Mouse (Mus musculus) CH12.LX (cell line): Measurements from ENCODE around the gene Trap1. TPM values are rescaled to one million over a fixed set of nuclear protein-coding genes. Genes with fewer than 3 reads are reported as not detected.
"Not testable (repeated sequence)": the region's sequence is repeated elsewhere in the genome, so short reads cannot be mapped to it uniquely, and the experiment has no call there.

Source experiments
- DNase-seq: peaks from one replicate; pipeline ENCODE4 v3.0.0-alpha.2; 2013; ENCODE audit errors: extremely low read depth
- H3K27ac ChIP-seq: 2 replicates; pipeline ENCODE4 v1.5.1; 2012; ENCODE audit warnings: low read depth, mild to moderate bottlenecking, control low read depth, moderate library complexity; ENCODE audit not compliant: insufficient read depth
- H3K27me3 ChIP-seq: replicated peaks from 2 replicates; pipeline ENCODE3; 2012; ENCODE audit warnings: inconsistent platforms
- H3K36me3 ChIP-seq, 2 experiments: replicated peaks in 1 of 2; 2 replicates each; pipeline versions ENCODE3 to v1.6.1; 2012; ENCODE audit warnings: inconsistent platforms in 1 of 2, low read length in 1 of 2, mild to moderate bottlenecking in 1 of 2, mixed read lengths in 1 of 2, moderate library complexity in 1 of 2; ENCODE audit not compliant: control insufficient read depth in 1 of 2, insufficient read depth in 1 of 2
- H3K4me1 ChIP-seq, 2 experiments: 2 replicates each; pipeline ENCODE4 v1.6.1; 2012; ENCODE audit warnings: inconsistent platforms in 1 of 2, moderate library complexity in 1 of 2; ENCODE audit not compliant: insufficient read depth in 2 of 2, control insufficient read depth in 1 of 2
- H3K4me2 ChIP-seq: 2 replicates; pipeline ENCODE4 v1.6.1; 2012; ENCODE audit warnings: low read depth, mild to moderate bottlenecking, control low read depth; ENCODE audit not compliant: poor library complexity, insufficient read depth, severe bottlenecking
- H3K4me3 ChIP-seq, 3 experiments: fragments of 150-350 bp in 1 of 3; sonication (generic) in 1 of 3; replicated peaks in 1 of 3; 2 replicates each; pipeline versions ENCODE3 to v1.5.1; 2011 to 2012; ENCODE audit warnings: low read depth in 2 of 3, low read length in 2 of 3, mild to moderate bottlenecking in 2 of 3, moderate library complexity in 2 of 3, control low read depth in 1 of 3, improper control_type of control experiment in 1 of 3, inconsistent platforms in 1 of 3, mixed read lengths in 1 of 3; ENCODE audit not compliant: poor library complexity in 1 of 3
- H3K79me2 ChIP-seq: replicated peaks from 2 replicates; pipeline ENCODE4 v1.6.1; 2012; ENCODE audit warnings: mild to moderate bottlenecking, moderate library complexity; ENCODE audit not compliant: control insufficient read depth, poor library complexity, insufficient read depth, severe bottlenecking; ENCODE audit errors: extremely low read depth
- H3K9ac ChIP-seq: 2 replicates; pipeline ENCODE4 v1.6.1; 2012; ENCODE audit warnings: low read depth, mild to moderate bottlenecking, control low read depth, moderate library complexity; ENCODE audit not compliant: insufficient read depth
- H3K9me3 ChIP-seq: replicated peaks from 2 replicates; pipeline ENCODE3; 2012; ENCODE audit warnings: low read length, inconsistent platforms, mixed read lengths
- BHLHE40 ChIP-seq: IDR thresholded peaks from 2 replicates; pipeline ENCODE4 v1.6.1; 2011; ENCODE audit warnings: mild to moderate bottlenecking, low read depth, low read length, improper control_type of control experiment
- CHD1 ChIP-seq: IDR thresholded peaks from 2 replicates; pipeline ENCODE4 v1.6.1; 2012; ENCODE audit warnings: low read depth, low read length, improper control_type of control experiment, inconsistent platforms
- CTCF ChIP-seq, 2 experiments: IDR thresholded peaks in 1 of 2; conservative IDR thresholded peaks in 1 of 2; 2 replicates each; pipeline ENCODE4 v1.5.1; 2011 to 2012; ENCODE audit warnings: low read depth in 2 of 2, low read length in 2 of 2, improper control_type of control experiment in 1 of 2, inconsistent platforms in 1 of 2, mild to moderate bottlenecking in 1 of 2, moderate library complexity in 1 of 2
- ELF1 ChIP-seq: IDR thresholded peaks from 2 replicates; pipeline ENCODE4 v1.6.1; 2014; ENCODE audit warnings: low read depth, mild to moderate bottlenecking, inconsistent platforms, low read length, improper control_type of control experiment
- IRF4 ChIP-seq: IDR thresholded peaks from 2 replicates; pipeline ENCODE4 v1.6.1; 2014; ENCODE audit warnings: low read depth, mild to moderate bottlenecking, inconsistent platforms, low read length, improper control_type of control experiment
- JUN ChIP-seq: IDR thresholded peaks from 2 replicates; pipeline ENCODE4 v1.6.1; 2011; ENCODE audit warnings: low read depth, mild to moderate bottlenecking, low read length, improper control_type of control experiment, moderate library complexity; ENCODE audit not compliant: insufficient read depth
- JUND ChIP-seq: conservative IDR thresholded peaks from 2 replicates; pipeline ENCODE4 v1.6.1; 2011; ENCODE audit warnings: low read depth, low read length, improper control_type of control experiment
- MAFK ChIP-seq: IDR thresholded peaks from 2 replicates; pipeline ENCODE4 v1.6.1; 2011; ENCODE audit warnings: low read length, improper control_type of control experiment; ENCODE audit not compliant: insufficient replicate concordance
- POLR2AphosphoS2 ChIP-seq: IDR thresholded peaks from 2 replicates; pipeline ENCODE4 v1.6.1; 2011; ENCODE audit warnings: low read depth, low read length, improper control_type of control experiment
- SIN3A ChIP-seq: IDR thresholded peaks from 2 replicates; pipeline ENCODE4 v1.6.1; 2012; ENCODE audit warnings: low read length, improper control_type of control experiment, inconsistent platforms
- TBP ChIP-seq: conservative IDR thresholded peaks from 2 replicates; pipeline ENCODE4 v1.6.1; 2011; ENCODE audit warnings: low read depth, low read length, improper control_type of control experiment
- USF2 ChIP-seq: conservative IDR thresholded peaks from 2 replicates; pipeline ENCODE4 v1.6.1; 2011; ENCODE audit warnings: low read depth, low read length, improper control_type of control experiment
- ZKSCAN1 ChIP-seq: IDR thresholded peaks from 2 replicates; pipeline ENCODE4 v1.6.1; 2012; ENCODE audit warnings: low read depth, inconsistent platforms, low read length, improper control_type of control experiment, borderline replicate concordance
- dilution Hi-C: fragments of 300-500 bp; cut with MboI; formaldehyde crosslinking; loops from 2 replicates; pipeline ENCODE4 v1.14.3; 2020; ENCODE audit warnings: low sequenced_read_pairs; ENCODE audit not compliant: extremely low pct_unique_long_range_greater_than_20kb, extremely low pct_ligation_motif_present
- in situ Hi-C: fragments of 300-500 bp; cut with MboI; formaldehyde crosslinking; loops from 3 replicates; pipeline ENCODE4 v1.14.3; 2019; ENCODE audit warnings: low sequenced_read_pairs, low pct_ligation_motif_present, low pct_unique_long_range_greater_than_20kb, mixed read lengths
- polyA plus RNA-seq: library from polyadenylated mRNA; unstranded; fragments of >175 nt; gene quantifications from 2 replicates; pipeline ENCODE4 v1.2.1, GENCODE M21; 2012; ENCODE audit warnings: low read depth; ENCODE audit not compliant: insufficient read length
- total RNA-seq, 2 experiments: library from RNA; depleted of rRNA; stranded (reverse); fragments of 300-350 nt in 1 of 2; fragments of >200 nt in 1 of 2; gene quantifications; 2 replicates each; pipeline ENCODE4 v1.2.3; 2012 to 2014

Gene Trap1
- total and polyA plus RNA-seq, 3 experiments, result 143 to 284 (median 167) TPM

DNA sequence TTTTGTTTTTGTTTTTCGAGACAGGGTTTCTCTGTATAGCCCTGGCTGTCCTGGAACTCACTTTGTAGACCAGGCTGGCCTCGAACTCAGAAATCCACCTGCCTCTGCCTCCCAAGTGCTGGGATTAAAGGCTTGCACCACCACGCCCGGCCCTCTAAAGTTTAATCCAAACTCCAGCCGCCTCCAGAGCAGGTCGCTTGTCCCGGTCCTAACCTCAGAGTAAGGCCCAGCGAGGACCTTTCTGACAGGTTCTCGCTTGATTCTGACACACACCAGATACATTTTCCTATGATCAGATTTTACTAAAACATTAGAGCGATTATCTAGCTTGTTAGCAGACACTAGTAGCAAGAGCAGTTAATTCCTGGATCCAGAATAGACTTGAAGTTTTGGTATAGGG is 675 bp upstream of the Trap1 start:
- Histone ChIP-seq H3K4me3 (peak overlapping the region in 2 of 3 experiments; percentile 35 to 99), H3K9ac (peak overlapping the region; percentile 64; the same call in 1 of the 2 replicates)
- TF ChIP-seq POLR2AphosphoS2, result 0 out of 2 replicates have a peak, but pooled peaks have one; percentile 5
- TF ChIP-seq, all 38 proteins: peak for 1; not testable (repeated sequence) for 37
- peaks cover 38% of the 10 kb centered on the region for H3K79me2 ChIP-seq
- H3K4me1 ChIP-seq, result peaks cover 12 to 68% of the 10 kb centered on the region in 2 experiments
- in situ Hi-C loops, dilution Hi-C loops, H3K27ac ChIP-seq, H3K27me3 ChIP-seq, H3K9me3 ChIP-seq, DNase-seq: not testable (repeated sequence)
- H3K36me3 ChIP-seq, result peaks cover 8 to 33% of the 10 kb centered on the region in 2 experiments
- H3K4me2 ChIP-seq, result peak overlapping the region; percentile 14; the same call in 1 of the 2 replicates

DNA sequence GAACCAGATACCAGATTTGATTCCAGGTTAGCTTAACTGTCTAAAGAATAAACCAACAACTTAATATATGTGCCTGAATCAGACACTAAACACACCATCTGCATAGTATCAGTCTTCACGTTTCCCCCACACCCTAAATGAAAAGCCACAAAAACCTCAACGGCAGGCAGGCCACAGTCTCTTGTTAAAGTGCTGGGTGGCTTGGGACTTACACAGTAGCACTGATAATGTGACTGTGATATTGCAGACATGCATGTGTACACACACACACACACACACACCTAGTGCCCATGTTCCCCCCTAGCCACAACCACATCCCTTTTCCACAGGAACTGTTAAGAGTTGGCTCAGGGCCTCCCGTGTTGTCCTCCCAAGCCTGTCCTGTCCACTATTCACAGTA is 2.8 kb downstream of the Trap1 start:
- in situ Hi-C loops, result no loop called here
- Histone ChIP-seq H3K27me3 (no peaks in the 10 kb centered on the region), H3K4me2 (no peak overlapping the region), H3K27ac (no peak overlapping the region), H3K9ac (no peak overlapping the region), H3K4me1 (peaks cover 12 to 44% of the 10 kb centered on the region in 2 experiments), H3K36me3 (peaks cover 3 to 35% of the 10 kb centered on the region in 2 experiments), H3K9me3 (no peaks in the 10 kb centered on the region), H3K79me2 (peaks cover 44% of the 10 kb centered on the region)
- DNase-seq, result no peak
- dilution Hi-C loops, result no loop called here
- TF ChIP-seq BHLHE40 (peak; percentile 18; the same call in 1 of the 2 replicates), JUN (no peak), SIN3A (no peak), JUND (no peak), CTCF (conservative IDR thresholded peaks at IDR 0.05 in 1 of 2, IDR thresholded peaks at IDR 0.05 in 1 of 2; ENCODE audit: low read depth in 2 of 2, low read length in 2 of 2) (no peak), MAFK (no peak), TBP (no peak), CHD1 (no peak)
- TF ChIP-seq, all 38 proteins: peak for 1
- H3K4me3 ChIP-seq, result peak overlapping the region in 1 of 3 experiments; percentile 2

DNA sequence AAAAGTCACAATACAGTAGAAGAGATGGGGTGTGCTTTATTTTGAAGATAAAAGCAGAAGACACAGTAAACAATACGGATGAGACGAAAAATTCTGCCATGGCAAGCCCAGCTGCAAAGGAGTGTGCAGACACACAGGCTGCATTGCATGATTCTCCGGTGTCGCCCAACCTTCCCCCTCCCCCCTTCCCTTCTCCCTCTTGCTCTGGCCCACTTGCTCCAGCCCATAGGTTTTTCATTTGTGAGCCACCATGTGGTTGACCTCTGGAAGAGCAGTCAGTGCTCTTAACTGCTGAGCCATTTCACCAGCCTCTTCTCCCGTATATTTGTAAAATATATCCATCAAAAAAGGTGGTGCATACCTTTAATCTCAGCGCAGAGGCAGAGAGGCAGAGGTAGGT is 3.3 kb downstream of the Trap1 start:
- Histone ChIP-seq H3K4me2 (no peak overlapping the region), H3K9me3 (no peaks in the 10 kb centered on the region), H3K4me3 (no peak overlapping the region), H3K27me3 (no peaks in the 10 kb centered on the region), H3K4me1 (peaks cover 12 to 39% of the 10 kb centered on the region in 2 experiments), H3K79me2 (peaks cover 44% of the 10 kb centered on the region), H3K27ac (no peak overlapping the region), H3K36me3 (peaks cover 3 to 41% of the 10 kb centered on the region in 2 experiments), H3K9ac (no peak overlapping the region)
- dilution Hi-C loops (no loop called here), in situ Hi-C loops (no loop called here)
- TF ChIP-seq IRF4 (no peak), ELF1 (no peak), ZKSCAN1 (no peak), USF2 (no peak), CTCF (conservative IDR thresholded peaks at IDR 0.05 in 1 of 2, IDR thresholded peaks at IDR 0.05 in 1 of 2; ENCODE audit: low read depth in 2 of 2, low read length in 2 of 2) (peak in 1 of 2 experiments; percentile 29; a peak in 1 of 4 replicates)
- no peak for DNase-seq
